Mouse (Mus musculus): ENCODE results near the gene Hnrnpa3.
"Not testable (repeated sequence)": the region's sequence is repeated elsewhere in the genome, so short reads cannot be mapped to it uniquely, and the experiment has no call there.

Gene Hnrnpa3

GRCm38 (mm10) chr2:75679947-75680346 is 20.9 kb downstream of the Hnrnpa3 start:
- DNase-seq (ENCODE audit: low spot score in 2 of 2): no peak

DNA sequence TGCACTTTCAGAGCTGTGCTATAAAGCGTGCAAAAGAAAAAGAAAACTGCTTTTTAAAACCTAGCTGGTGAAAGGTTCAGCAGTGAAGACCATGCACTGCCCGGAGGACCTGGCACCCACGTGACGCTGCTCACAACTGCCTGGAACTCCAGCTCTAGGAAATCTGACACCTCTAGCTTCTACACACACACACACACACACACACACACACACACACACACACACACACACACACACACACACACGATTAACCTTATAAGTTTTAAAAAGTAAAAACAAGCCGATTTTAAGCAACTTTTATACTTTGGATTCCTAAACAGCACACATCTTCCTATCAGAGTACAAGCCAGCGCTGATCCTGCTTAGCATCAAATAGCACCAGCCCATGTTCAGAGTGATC is 22.4 kb downstream of the Hnrnpa3 start:
- no peak for DNase-seq (ENCODE audit: low spot score in 2 of 2)

DNA sequence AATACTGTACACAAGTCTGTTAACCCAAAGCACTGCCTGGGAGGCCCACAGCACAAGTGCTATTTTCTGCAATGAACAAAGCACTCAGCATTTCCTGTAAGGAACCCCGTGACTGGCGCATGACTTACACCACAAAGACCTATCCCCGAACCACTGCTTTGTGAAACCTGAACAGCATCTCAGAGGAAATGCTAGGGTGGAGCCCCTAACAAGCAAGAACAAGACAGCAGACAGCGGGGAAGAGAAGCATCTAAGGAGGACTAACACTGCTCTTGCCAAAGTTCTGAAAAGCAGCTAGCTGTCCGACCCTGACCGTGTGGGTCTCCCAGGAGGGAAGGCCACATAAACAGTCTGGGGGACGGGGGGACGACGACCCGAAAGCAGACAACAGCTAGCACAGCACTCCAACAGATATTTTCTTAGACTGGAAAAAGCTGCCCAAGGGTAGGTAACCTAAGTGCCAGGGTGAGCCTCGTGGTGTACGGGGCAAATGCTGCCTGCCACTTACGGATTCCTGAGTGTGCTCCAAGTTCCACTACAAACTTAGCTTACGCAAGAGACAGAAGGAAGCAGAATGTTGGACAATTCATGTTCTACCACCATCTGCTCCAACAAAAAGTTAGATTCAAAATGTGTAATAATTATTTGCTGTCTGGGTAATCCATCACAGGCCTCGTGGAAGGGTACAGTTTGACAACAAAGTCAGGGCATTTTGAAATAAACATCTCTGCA is 24.1 kb downstream of the Hnrnpa3 start:
- DNase-seq (ENCODE audit: low spot score in 2 of 2): peak; percentile 35 to 56

- no peak for DNase-seq (ENCODE audit: low spot score in 2 of 2)
Observed at GRCm38 (mm10) chr2:75684526-75684925, 25.5 kb downstream of the Hnrnpa3 start.

DNA sequence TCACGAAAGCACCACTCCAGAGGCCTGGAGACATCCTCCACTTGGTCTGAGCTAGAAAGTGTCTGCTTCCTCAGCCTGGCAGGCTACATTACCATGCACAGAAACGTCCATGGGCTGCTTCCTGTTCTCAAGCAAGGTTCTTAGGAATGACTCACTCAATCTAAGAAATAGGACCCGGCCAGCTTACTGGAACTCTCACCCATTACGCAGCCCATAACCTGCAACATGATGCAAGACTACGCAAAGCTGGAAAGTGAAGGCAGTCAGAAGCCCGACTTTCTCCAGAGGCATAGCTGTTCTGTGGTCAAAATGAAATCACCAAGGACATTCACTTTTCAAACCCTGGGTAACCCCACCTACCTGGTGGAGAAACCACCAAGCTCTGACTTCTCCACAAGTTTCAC is 26.4 kb downstream of the Hnrnpa3 start:
- DNase-seq (ENCODE audit: low spot score in 2 of 2): no peak

- DNase-seq (ENCODE audit: low spot score in 2 of 2): no peak
Observed at GRCm38 (mm10) chr2:75687040-75687749, 28.1 kb downstream of the Hnrnpa3 start.

- DNase-seq (ENCODE audit: low spot score in 2 of 2): no peak
Observed at GRCm38 (mm10) chr2:75688901-75689300, 29.8 kb downstream of the Hnrnpa3 start.

- no peak for DNase-seq (ENCODE audit: low spot score in 2 of 2)
Observed at GRCm38 (mm10) chr2:75689482-75690158, 30.6 kb downstream of the Hnrnpa3 start.

DNA sequence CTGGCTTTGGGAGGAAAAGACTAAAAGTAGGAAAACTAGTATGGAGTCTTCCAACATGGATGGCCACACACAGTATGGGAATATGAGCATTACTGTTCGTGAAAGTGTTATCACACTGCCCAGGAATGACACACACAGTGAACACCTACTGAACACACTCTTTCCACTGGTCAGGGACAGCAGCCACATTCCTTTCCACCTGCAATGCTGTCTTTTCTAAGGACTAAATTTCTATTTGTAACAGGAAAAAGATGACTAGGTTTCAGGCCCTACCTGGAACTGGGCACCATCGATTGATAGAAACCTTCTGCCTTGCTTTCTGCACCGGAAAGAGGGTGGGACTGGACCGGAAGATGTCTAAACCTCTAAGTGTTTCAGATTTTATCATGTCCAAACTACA is 31.6 kb downstream of the Hnrnpa3 start:
- DNase-seq (ENCODE audit: low spot score in 2 of 2): no peak

GRCm38 (mm10) chr2:75691316-75691715 is 32.3 kb downstream of the Hnrnpa3 start:
- DNase-seq (ENCODE audit: low spot score in 2 of 2): no peak

DNA sequence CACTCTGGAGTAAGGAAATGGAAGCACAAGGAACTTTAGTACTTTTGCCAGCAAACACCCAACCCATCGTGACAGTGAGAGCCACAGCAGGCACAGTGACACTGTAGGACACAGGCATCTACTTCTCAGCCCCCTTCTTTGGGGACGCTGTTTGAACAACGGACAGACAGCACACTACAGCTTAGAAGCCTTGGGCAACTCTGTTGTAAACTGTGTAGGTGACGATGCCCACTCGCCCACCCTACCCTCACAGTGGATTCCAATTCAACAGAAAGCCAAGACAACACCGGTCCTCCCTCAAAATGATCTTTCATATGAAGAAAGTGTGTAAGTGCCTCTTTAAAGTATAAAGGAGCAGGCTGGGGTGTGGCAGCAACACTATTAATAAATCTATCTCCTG is 33.3 kb downstream of the Hnrnpa3 start:
- no peak for DNase-seq (ENCODE audit: low spot score in 2 of 2)

- DNase-seq (ENCODE audit: low spot score in 2 of 2): not testable (repeated sequence)
Observed at GRCm38 (mm10) chr2:75694926-75695325, 35.9 kb downstream of the Hnrnpa3 start.

GRCm38 (mm10) chr2:75695676-75696350 is 36.8 kb downstream of the Hnrnpa3 start:
- DNase-seq (ENCODE audit: low spot score in 2 of 2): no peak

DNA sequence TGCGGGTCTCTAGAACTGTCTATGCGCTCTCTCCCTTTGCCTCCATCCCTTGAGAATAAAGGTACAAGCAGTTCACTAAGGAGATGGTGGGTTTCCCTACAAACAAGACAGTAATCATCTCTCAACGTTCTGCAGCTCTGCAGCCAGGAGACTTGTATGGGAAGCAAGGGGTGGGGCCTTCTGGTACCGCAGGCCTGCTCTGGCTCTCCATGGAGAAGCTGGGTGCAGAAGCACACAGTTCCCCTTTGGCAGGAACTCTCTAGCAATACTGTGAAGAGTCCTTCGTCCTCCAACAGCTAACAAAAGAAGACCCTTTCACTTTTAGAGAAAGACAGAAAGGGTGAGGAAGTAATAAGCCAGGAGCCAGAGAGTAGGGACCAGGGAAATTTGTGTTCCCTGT is 37.3 kb downstream of the Hnrnpa3 start:
- DNase-seq (ENCODE audit: low spot score in 2 of 2): no peak

GRCm38 (mm10) chr2:75697222-75697621 is 38.2 kb downstream of the Hnrnpa3 start:
- no peak for DNase-seq (ENCODE audit: low spot score in 2 of 2)

DNA sequence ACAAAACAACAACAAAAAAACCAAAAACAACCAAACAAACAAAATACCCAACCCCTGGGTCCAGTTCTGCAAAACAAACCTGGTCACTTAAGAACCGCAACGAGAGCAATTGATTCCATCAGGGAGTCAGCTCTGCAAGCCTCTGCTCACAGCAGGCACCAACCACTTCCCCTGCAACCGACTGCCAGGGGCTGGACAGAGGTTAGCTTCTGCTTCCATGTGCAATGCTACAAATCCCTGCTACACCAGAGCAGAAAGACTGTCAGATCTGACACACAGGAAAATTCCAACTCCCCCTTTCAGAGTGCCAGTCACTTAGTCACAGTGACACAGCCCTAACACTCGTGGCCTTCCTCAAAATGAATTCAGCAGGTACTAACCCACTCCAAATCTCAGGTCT is 38.9 kb downstream of the Hnrnpa3 start:
- no peak for DNase-seq (ENCODE audit: low spot score in 2 of 2)

DNA sequence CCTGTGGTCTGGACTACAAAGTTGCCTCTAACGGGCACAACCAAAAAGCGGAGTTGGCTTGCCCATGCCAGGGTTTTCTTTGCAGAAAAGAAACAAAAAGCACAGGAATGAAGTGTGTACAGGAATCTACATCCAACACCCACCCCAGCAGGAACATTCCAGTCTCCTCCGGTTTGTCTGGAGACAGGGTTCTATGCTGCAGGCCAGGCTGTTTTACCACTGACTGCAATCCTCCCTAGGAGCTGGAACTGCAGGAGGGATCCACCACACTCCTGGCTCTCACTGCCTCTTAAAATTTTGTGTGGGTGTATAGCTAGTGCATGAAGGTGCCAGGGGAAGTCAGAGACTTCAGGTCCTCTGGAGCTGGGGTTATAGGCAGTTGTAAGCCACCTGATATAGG is 39.8 kb downstream of the Hnrnpa3 start:
- no peak for DNase-seq (ENCODE audit: low spot score in 2 of 2)

DNA sequence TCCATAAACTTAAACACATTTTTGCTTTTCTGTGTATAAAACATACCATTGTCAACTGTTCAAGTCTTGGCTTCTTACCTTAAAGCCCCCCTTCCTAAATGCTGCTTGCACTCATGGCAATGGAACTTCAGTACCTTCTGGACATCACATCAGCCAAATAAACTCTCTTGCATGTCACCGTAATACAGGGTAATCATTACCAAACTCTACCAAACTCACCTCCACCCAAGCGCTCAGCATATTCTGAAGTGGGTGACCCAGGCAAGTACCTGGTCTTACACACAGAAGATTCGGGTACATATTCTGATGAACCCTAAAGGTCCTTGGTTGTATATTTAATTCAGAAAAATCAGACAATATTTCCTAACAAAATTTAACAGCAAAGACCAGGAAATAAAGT is 41.5 kb downstream of the Hnrnpa3 start:
- no peak for DNase-seq (ENCODE audit: low spot score in 2 of 2)

DNA sequence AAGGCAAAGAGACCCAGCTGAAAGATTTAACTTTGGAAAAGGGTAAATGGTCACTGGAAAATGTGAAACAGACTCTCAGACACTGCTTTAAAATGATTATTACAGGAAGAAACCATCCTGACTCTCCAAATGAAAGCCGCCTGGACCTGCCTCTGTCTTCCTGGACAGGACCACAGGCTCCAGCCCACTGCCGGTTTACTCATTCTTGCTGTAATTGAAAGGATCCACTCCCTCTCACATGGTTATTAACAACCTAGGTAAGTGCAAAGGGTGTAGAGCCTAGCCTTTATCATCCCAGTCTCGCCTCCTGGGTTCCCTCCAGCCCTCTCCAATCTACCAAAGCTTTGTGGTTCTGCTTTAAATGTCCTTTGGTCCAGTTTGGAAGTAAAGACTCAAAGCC is 42.1 kb downstream of the Hnrnpa3 start:
- DNase-seq (ENCODE audit: low spot score in 2 of 2): no peak

GRCm38 (mm10) chr2:75701822-75702587 is 42.9 kb downstream of the Hnrnpa3 start:
- DNase-seq (ENCODE audit: low spot score in 2 of 2): no peak

GRCm38 (mm10) chr2:75702588-75702976 is 43.5 kb downstream of the Hnrnpa3 start:
- DNase-seq (ENCODE audit: low spot score in 2 of 2): no peak

Measured in spleen, postnatal 14 days (tissue).